ENCODE assay signal across 9 mouse cellular contexts in genomic region chr1:88756658-88757057, GRCm38 (mm10). TPM values are rescaled to one million over a fixed set of nuclear protein-coding genes. Genes with fewer than 3 reads are reported as not detected.
DNase-seq lines count a peak whose midpoint lies in the region; ATAC-seq and TF ChIP-seq lines count a peak whose summit lies in the region.
"Had no signal": no experiment of that assay in that cellular context is flagged by ENCODE, and none has a peak within 500 bp of the region (broad histone marks: within the 10 kb centered on the region; RNA-seq: fewer than 3 reads in every experiment).

No protein-coding gene starts in this region.

- WGBS in kidney, embryonic 14.5 days = 82% methylated on average over 7 of the region's 7 CpGs
- 63% methylated on average over 7 of the region's 7 CpGs for WGBS in liver, embryonic 13.5 days (ENCODE audit: insufficient replicate concordance)
- whole genome bisulfite sequencing in olfactory bulb, adult 2 months = 49% methylated on average over 7 of the region's 7 CpGs

- no peak for TF ChIP-seq POLR2A in olfactory bulb, adult 2 months (IDR thresholded peaks at IDR 0.05; ENCODE audit: insufficient read depth, low read depth, low read length)

- no peaks in the 10 kb centered on the region for H3K36me3 ChIP-seq in kidney, embryonic 14.5 days (ENCODE audit: control insufficient read depth, insufficient read depth, low read length)
- no peaks in the 10 kb centered on the region for H3K36me3 ChIP-seq in liver, embryonic 13.5 days
- H3K36me3 ChIP-seq: embryonic facial prominence, embryonic 12.5 days had no signal

- no peak overlapping the region for H3K4me3 ChIP-seq in kidney, embryonic 14.5 days (ENCODE audit: low read length)
- H3K4me3 ChIP-seq in liver, embryonic 13.5 days (replicated peaks) = no peak overlapping the region
- H3K4me3 ChIP-seq in olfactory bulb, adult 2 months (ENCODE audit: insufficient read depth, low read depth, low read length) = no peak overlapping the region
- H3K4me3 ChIP-seq: embryonic facial prominence, embryonic 12.5 days had no signal

- no peaks in the 10 kb centered on the region for H3K27me3 ChIP-seq in kidney, embryonic 14.5 days (ENCODE audit: control insufficient read depth, insufficient read depth, low read length)
- H3K27me3 ChIP-seq in liver, embryonic 13.5 days = no peaks in the 10 kb centered on the region
- H3K27me3 ChIP-seq: embryonic facial prominence, embryonic 12.5 days had no signal

- DNase-seq in 3134 (ENCODE audit: extremely low read depth, insufficient read length, low spot score) (peak; percentile 42), adipocyte (ENCODE audit: low spot score) (no peak)
- DNase-seq in Muller cell, postnatal 12 days (ENCODE audit: inconsistent ontology term) = peak; percentile 61
- DNase-seq in embryo, embryonic 10.5 days (ENCODE audit: low spot score) = peak; percentile 53
- DNase-seq in heart, adult 18-20 months = peak; percentile 35 to 73
- peak; percentile 15 for DNase-seq in liver, embryonic 13.5 days

- TF ChIP-seq CTCF in olfactory bulb, adult 2 months (IDR thresholded peaks at IDR 0.05; ENCODE audit: insufficient read depth, low read depth, low read length) = peak; percentile 68; the same call in 1 of the 2 replicates

- peaks cover 5% of the 10 kb centered on the region; the same call in 1 of the 2 replicates for H3K9me3 ChIP-seq in kidney, embryonic 14.5 days (ENCODE audit: control insufficient read depth, low read length)
- H3K9me3 ChIP-seq in liver, embryonic 13.5 days (replicated peaks) = no peaks in the 10 kb centered on the region
- H3K9me3 ChIP-seq: embryonic facial prominence, embryonic 12.5 days had no signal

- no peak for ATAC-seq in kidney, embryonic 14.5 days (ENCODE audit: low FRiP score, low TSS enrichment)
- no peak for ATAC-seq in liver, embryonic 13.5 days (ENCODE audit: low read depth)

- H3K4me2 ChIP-seq in kidney, embryonic 14.5 days (replicated peaks; ENCODE audit: low read depth, low read length) = no peak overlapping the region
- no peak overlapping the region for H3K4me2 ChIP-seq in liver, embryonic 13.5 days
- H3K4me2 ChIP-seq: embryonic facial prominence, embryonic 12.5 days had no signal

- H3K4me1 ChIP-seq in kidney, embryonic 14.5 days (ENCODE audit: control insufficient read depth, insufficient read depth, low read length) = peaks cover 21% of the 10 kb centered on the region
- H3K4me1 ChIP-seq in liver, embryonic 13.5 days (replicated peaks) = no peaks in the 10 kb centered on the region
- peaks cover 12% of the 10 kb centered on the region for H3K4me1 ChIP-seq in olfactory bulb, adult 2 months (ENCODE audit: control insufficient read depth, insufficient read depth, low read length)

- no peak overlapping the region for H3K9ac ChIP-seq in kidney, embryonic 14.5 days (ENCODE audit: low read depth, low read length)
- H3K9ac ChIP-seq in liver, embryonic 13.5 days = no peak overlapping the region
- H3K9ac ChIP-seq: embryonic facial prominence, embryonic 12.5 days had no signal

- peak overlapping the region; percentile 6; the same call in 1 of the 2 replicates for H3K27ac ChIP-seq in kidney, embryonic 14.5 days (ENCODE audit: low read depth, low read length)
- no peak overlapping the region for H3K27ac ChIP-seq in liver, embryonic 13.5 days
- H3K27ac ChIP-seq in olfactory bulb, adult 2 months (ENCODE audit: insufficient read depth, low read depth, low read length) = no peak overlapping the region

RNA-seq across cellular contexts. Expression of gene Arl4c, which starts 54.6 kb away (rescaled TPM):
- 1 to 10 TPM; 4.7 to 5.5 TPM for total RNA-seq in heart, adult 18-20 months (2021)
- polyA plus RNA-seq in kidney, embryonic 14.5 days (2014; fragmentation: Nextera tagmentation; extraction: Ambion mirVana) = 13.7 and 14.7 TPM in 2 replicates
- polyA plus RNA-seq in liver, embryonic 13.5 days (2015; fragmentation: Nextera tagmentation; extraction: Ambion mirVana) = 0.79 and 0.83 TPM in 2 replicates
- polyA plus RNA-seq in olfactory bulb, adult 2 months (2012; ENCODE audit: insufficient read depth, insufficient read length, low replicate concordance, missing spikeins) = not detected in 2 replicates
